Mouse (Mus musculus) forebrain, embryonic 13.5 days (tissue): ENCODE measurements at regions not wholly inside any gene's neighbourhood (a gene's known extent, or its start where the extent isn't known, plus 50 kb on each side); places are given as distances from the start of the nearest gene placed in this dataset.

Experiments
- ATAC-seq: fragments of 200-750 bp; cut with Nextera tagmentation; 2 replicates; pipeline ENCODE4 v1.8.0; 2017
- H3K27ac ChIP-seq: fragments of 300-500 bp; sonication (generic); 2 replicates; pipeline ENCODE4 v1.5.1; 2015; ENCODE audit warnings: inconsistent platforms, mild to moderate bottlenecking, moderate library complexity
- H3K27me3 ChIP-seq: fragments of 300-500 bp; sonication (generic); 2 replicates; pipeline ENCODE4 v1.6.1; 2015; ENCODE audit warnings: mild to moderate bottlenecking, inconsistent platforms
- H3K36me3 ChIP-seq: fragments of 300-500 bp; sonication (generic); 2 replicates; pipeline ENCODE4 v1.6.1; 2015; ENCODE audit warnings: mild to moderate bottlenecking, inconsistent platforms; ENCODE audit not compliant: poor library complexity, severe bottlenecking
- H3K4me1 ChIP-seq: fragments of 300-500 bp; sonication (generic); 2 replicates; pipeline ENCODE4 v1.6.1; 2015; ENCODE audit warnings: inconsistent platforms
- H3K4me2 ChIP-seq: fragments of 300-500 bp; sonication (generic); 2 replicates; pipeline ENCODE4 v1.6.1; 2015; ENCODE audit warnings: inconsistent platforms, mild to moderate bottlenecking, moderate library complexity
- H3K4me3 ChIP-seq: fragments of 300-500 bp; sonication (generic); 2 replicates; pipeline ENCODE4 v1.5.1; 2015; ENCODE audit warnings: mild to moderate bottlenecking, inconsistent platforms
- H3K9ac ChIP-seq: fragments of 300-500 bp; sonication (generic); 2 replicates; pipeline ENCODE4 v1.6.1; 2015; ENCODE audit warnings: mild to moderate bottlenecking, inconsistent platforms
- H3K9me3 ChIP-seq: fragments of 300-500 bp; sonication (generic); replicated peaks from 2 replicates; pipeline ENCODE4 v1.6.1; 2016; ENCODE audit warnings: inconsistent platforms
- WGBS: fragments of 180-500 bp; shearing (Covaris S2); methylation state at CpG from one replicate; pipeline ENCODE4 v1.1.7; 2015; 5-methylcytosine and 5-hydroxymethylcytosine counted together

DNA sequence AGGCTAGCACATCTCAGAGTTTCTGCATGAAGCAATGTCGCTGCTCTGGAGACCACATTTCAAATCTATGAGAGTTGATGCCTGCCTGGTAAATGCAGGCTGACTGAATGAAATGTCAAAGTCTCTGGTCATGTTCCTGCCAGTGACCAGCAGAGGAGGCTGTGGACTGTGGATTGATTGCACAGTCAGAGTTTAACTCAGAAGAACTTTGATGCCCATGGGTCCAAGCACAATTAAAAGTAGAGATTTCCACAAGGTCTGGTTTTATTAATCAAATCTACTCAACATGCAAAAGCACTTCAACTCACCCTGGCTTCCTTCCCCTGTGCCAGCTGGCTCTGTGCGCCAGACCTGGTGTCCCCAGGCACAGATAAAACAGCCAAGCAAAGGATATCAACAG is 81.3 kb downstream of the Hsd17b3 start:
- no peak for ATAC-seq
- Histone ChIP-seq H3K4me2 (no peak overlapping the region), H3K27me3 (peaks cover 27% of the 10 kb centered on the region), H3K36me3 (no peaks in the 10 kb centered on the region), H3K4me1 (peaks cover 7% of the 10 kb centered on the region), H3K9me3 (no peaks in the 10 kb centered on the region), H3K9ac (no peak overlapping the region), H3K27ac (no peak overlapping the region), H3K4me3 (no peak overlapping the region)
- 82% methylated on average over 2 of the region's 2 CpGs for WGBS

GRCm38 (mm10) chr13:64002945-64003459 is 86.0 kb downstream of the Hsd17b3 start:
- peak; percentile 69; the same call in 1 of the 2 replicates for ATAC-seq
- Histone ChIP-seq H3K36me3 (no peaks in the 10 kb centered on the region), H3K27me3 (peaks cover 60% of the 10 kb centered on the region), H3K27ac (no peak overlapping the region), H3K9me3 (no peaks in the 10 kb centered on the region), H3K4me2 (no peak overlapping the region), H3K4me1 (peaks cover 11% of the 10 kb centered on the region), H3K9ac (0 out of 2 replicates have a peak overlapping the region, but pooled peaks have one; percentile 12), H3K4me3 (no peak overlapping the region)
- 4% methylated on average over 6 of the region's 6 CpGs for WGBS

DNA sequence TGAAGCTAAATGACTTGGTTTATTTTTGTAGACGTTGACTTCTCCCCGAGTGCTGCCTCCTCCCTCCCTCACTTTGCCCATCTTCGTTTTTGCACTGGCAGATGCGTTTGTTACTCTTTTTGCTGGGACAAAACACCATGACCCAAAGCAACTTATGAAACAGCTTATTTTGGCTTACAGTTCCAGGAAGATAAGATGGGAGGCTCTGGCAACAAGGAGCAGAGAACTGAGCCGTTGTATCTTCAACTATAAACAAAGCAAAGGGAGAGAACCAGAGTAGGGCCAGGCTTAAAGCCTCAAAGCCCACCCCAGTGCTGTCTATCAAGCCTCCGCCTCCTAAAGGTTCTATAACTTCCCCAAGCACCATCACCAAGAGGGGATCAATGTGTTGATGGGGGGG is 88.7 kb downstream of the Hsd17b3 start:
- H3K9me3 ChIP-seq, result no peaks in the 10 kb centered on the region
- no peak overlapping the region for H3K4me2 ChIP-seq
- no peak overlapping the region for H3K27ac ChIP-seq
- H3K9ac ChIP-seq, result no peak overlapping the region
- 89% methylated on average over 6 of the region's 6 CpGs for WGBS
- peaks cover 11% of the 10 kb centered on the region for H3K4me1 ChIP-seq
- H3K4me3 ChIP-seq, result no peak overlapping the region
- H3K36me3 ChIP-seq, result no peaks in the 10 kb centered on the region
- peaks cover 60% of the 10 kb centered on the region for H3K27me3 ChIP-seq
- no peak for ATAC-seq

DNA sequence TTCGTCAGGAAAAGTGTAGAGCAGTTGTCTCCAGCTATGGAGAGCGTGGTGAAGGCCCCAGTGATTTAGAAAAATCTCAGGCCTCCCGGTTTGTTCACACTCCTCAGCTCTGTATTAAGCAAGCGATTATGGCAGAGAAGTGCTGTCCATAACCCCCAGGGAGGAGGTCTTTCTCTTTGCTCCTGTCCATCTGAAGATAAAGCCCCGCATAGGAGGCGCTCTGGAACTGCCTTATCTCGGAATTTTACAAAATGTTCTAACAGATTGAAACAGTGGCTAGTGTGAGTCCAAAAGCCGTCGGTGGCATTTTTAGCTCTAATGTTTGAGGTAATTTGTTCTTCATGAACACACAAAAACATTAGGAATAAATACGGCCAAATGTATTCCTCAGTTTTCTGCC is 90.4 kb downstream of the Hsd17b3 start:
- Histone ChIP-seq H3K9ac (no peak overlapping the region), H3K27me3 (peaks cover 60% of the 10 kb centered on the region), H3K4me1 (peaks cover 11% of the 10 kb centered on the region), H3K27ac (no peak overlapping the region), H3K9me3 (no peaks in the 10 kb centered on the region), H3K4me3 (no peak overlapping the region), H3K36me3 (no peaks in the 10 kb centered on the region), H3K4me2 (no peak overlapping the region)
- WGBS, result 59% methylated on average over 10 of the region's 10 CpGs
- ATAC-seq, result no peak

DNA sequence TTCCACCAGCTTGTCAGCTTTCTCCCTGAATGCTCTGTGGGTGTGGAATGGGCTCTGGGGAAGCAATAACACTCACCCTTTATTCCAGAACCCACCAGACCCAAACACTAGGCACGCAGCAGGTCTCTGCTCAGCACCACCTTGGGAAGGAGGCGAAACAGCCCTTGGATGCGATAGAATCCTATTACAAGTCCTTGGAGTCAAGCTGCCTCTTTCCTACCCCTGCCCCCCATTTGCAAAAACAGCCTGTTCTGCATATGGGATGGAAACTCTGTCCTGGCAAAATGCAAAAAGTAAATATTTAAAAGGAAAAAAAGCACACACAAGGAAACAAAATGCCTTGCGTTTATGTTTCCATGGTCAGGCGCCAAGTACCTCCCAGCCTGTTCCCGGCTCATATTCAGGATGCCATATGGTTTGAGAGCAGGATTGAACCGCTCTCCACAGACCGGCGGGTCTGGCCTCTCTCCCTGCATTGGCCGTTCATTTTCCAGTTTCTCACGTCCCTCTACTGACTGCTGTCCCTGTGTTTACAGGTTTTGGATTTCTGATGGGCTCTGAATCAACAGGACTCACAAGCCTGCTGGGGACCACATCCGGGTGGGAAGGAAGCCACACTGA is 95.1 kb downstream of the Hsd17b3 start:
- Histone ChIP-seq H3K4me1 (peaks cover 4% of the 10 kb centered on the region; the same call in 1 of the 2 replicates), H3K4me2 (no peak overlapping the region), H3K27me3 (peaks cover 73% of the 10 kb centered on the region), H3K9me3 (no peaks in the 10 kb centered on the region), H3K4me3 (no peak overlapping the region), H3K27ac (no peak overlapping the region), H3K9ac (no peak overlapping the region), H3K36me3 (no peaks in the 10 kb centered on the region)
- 74% methylated on average over 12 of the region's 12 CpGs for WGBS
- ATAC-seq, result peak; percentile 61; the same call in 1 of the 2 replicates

- WGBS, result 73% methylated on average over 1 of the region's 1 CpGs
- Histone ChIP-seq H3K9ac (no peak overlapping the region), H3K4me2 (no peak overlapping the region), H3K9me3 (no peaks in the 10 kb centered on the region), H3K27ac (no peak overlapping the region), H3K4me3 (no peak overlapping the region), H3K4me1 (peaks cover 4% of the 10 kb centered on the region; the same call in 1 of the 2 replicates), H3K36me3 (no peaks in the 10 kb centered on the region), H3K27me3 (peaks cover 76% of the 10 kb centered on the region)
- ATAC-seq, result no peak
These were observed 96.0 kb downstream of the Hsd17b3 start for GRCm38 (mm10) chr13:63992989-63993388.

- Histone ChIP-seq H3K27me3 (peaks cover 88% of the 10 kb centered on the region), H3K4me1 (peaks cover 16% of the 10 kb centered on the region), H3K4me3 (no peak overlapping the region), H3K36me3 (no peaks in the 10 kb centered on the region), H3K9ac (no peak overlapping the region), H3K4me2 (peak overlapping the region; percentile 30; the same call in 1 of the 2 replicates), H3K9me3 (no peaks in the 10 kb centered on the region), H3K27ac (no peak overlapping the region)
- WGBS, result 27% methylated on average over 8 of the region's 8 CpGs
- ATAC-seq, result no peak
These were observed 98.5 kb downstream of the Hsd17b3 start for GRCm38 (mm10) chr13:63990480-63990958.

- H3K27me3 ChIP-seq, result peaks cover 89% of the 10 kb centered on the region
- no peak overlapping the region for H3K4me2 ChIP-seq
- no peak overlapping the region for H3K4me3 ChIP-seq
- H3K9ac ChIP-seq, result no peak overlapping the region
- no peaks in the 10 kb centered on the region for H3K9me3 ChIP-seq
- H3K4me1 ChIP-seq, result peaks cover 24% of the 10 kb centered on the region
- 72% methylated on average over 2 of the region's 2 CpGs for WGBS
- no peak for ATAC-seq
- no peaks in the 10 kb centered on the region for H3K36me3 ChIP-seq
- H3K27ac ChIP-seq, result no peak overlapping the region
These were observed 99.3 kb downstream of the Hsd17b3 start for GRCm38 (mm10) chr13:63989769-63990168.

DNA sequence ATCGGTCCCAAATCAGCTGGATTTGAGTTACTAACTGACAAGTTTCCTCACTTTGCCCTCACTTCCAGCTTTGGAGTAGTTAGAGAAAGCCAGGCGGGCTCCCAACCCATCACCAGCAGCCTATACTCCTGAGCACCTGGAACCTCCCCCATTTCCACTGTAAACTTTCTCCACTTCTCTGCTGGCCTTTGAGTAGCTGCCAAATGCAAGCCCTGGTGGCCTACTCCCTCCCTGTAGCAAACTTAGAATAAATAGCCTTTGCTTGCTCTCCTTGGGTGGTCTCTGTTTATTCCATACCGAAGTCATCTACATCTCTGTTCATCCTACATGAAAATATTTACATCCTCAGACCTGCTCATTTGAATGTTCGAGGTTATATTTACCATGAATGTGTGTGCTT is 100.8 kb downstream of the Hsd17b3 start:
- H3K4me3 ChIP-seq, result no peak overlapping the region
- no peak overlapping the region for H3K9ac ChIP-seq
- H3K9me3 ChIP-seq, result no peaks in the 10 kb centered on the region
- peaks cover 29% of the 10 kb centered on the region for H3K4me1 ChIP-seq
- H3K36me3 ChIP-seq, result no peaks in the 10 kb centered on the region
- peaks cover 90% of the 10 kb centered on the region for H3K27me3 ChIP-seq
- no peak overlapping the region for H3K4me2 ChIP-seq
- no peak for ATAC-seq
- WGBS, result 85% methylated on average over 4 of the region's 4 CpGs
- no peak overlapping the region for H3K27ac ChIP-seq

- Histone ChIP-seq H3K27me3 (peaks cover 90% of the 10 kb centered on the region), H3K4me1 (peaks cover 29% of the 10 kb centered on the region), H3K36me3 (no peaks in the 10 kb centered on the region), H3K9me3 (no peaks in the 10 kb centered on the region), H3K9ac (no peak overlapping the region), H3K27ac (no peak overlapping the region), H3K4me3 (no peak overlapping the region), H3K4me2 (no peak overlapping the region)
- no peak for ATAC-seq
- WGBS, result 89% methylated on average over 5 of the region's 5 CpGs
These were observed 102.3 kb downstream of the Hsd17b3 start for GRCm38 (mm10) chr13:63986681-63987080.

GRCm38 (mm10) chr13:63985590-63985989 is 103.4 kb downstream of the Hsd17b3 start:
- H3K27me3 ChIP-seq, result peaks cover 90% of the 10 kb centered on the region
- 8% methylated on average over 4 of the region's 4 CpGs for WGBS
- peak; percentile 93 for ATAC-seq
- H3K36me3 ChIP-seq, result no peaks in the 10 kb centered on the region
- no peak overlapping the region for H3K4me2 ChIP-seq
- no peaks in the 10 kb centered on the region for H3K9me3 ChIP-seq
- H3K4me1 ChIP-seq, result peaks cover 27% of the 10 kb centered on the region
- H3K9ac ChIP-seq, result no peak overlapping the region
- no peak overlapping the region for H3K4me3 ChIP-seq
- H3K27ac ChIP-seq, result no peak overlapping the region

DNA sequence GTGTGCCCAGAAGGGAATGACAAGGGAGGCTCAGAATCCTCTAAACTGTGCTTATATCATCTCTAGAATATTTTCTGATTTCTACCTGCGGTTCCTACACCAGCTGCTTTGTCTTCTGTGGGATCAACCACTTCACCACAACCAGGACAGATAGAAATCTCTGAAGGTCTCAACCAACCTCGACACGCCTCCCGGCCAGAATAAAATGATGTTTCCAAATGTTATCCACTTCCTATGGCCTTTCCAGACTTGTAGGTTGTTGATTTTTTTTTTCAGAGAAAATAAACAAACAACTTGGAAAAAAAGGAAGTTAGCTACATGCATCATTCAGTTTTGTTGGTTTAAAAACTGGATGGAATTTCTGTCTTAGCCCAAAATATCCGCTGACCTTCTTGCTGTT is 103.9 kb downstream of the Hsd17b3 start:
- WGBS, result 74% methylated on average over 5 of the region's 5 CpGs
- Histone ChIP-seq H3K4me1 (peaks cover 30% of the 10 kb centered on the region), H3K27ac (no peak overlapping the region), H3K9me3 (no peaks in the 10 kb centered on the region), H3K9ac (no peak overlapping the region), H3K27me3 (peaks cover 91% of the 10 kb centered on the region), H3K36me3 (no peaks in the 10 kb centered on the region), H3K4me2 (no peak overlapping the region), H3K4me3 (no peak overlapping the region)
- ATAC-seq, result no peak
